Mouse (Mus musculus) hindbrain, embryonic 13.5 days (tissue): ENCODE results near the gene Sar1b. TPM values are rescaled to one million over a fixed set of nuclear protein-coding genes. Genes with fewer than 3 reads are reported as not detected.
"Not testable (repeated sequence)": the region's sequence is repeated elsewhere in the genome, so short reads cannot be mapped to it uniquely, and the experiment has no call there.

Experiments
- ATAC-seq: fragments of 200-750 bp; cut with Nextera tagmentation; 2 replicates; pipeline ENCODE4 v1.8.0; 2017; ENCODE audit warnings: moderate TSS enrichment; ENCODE audit not compliant: low FRiP score
- H3K27ac ChIP-seq: fragments of 300-500 bp; sonication (generic); 2 replicates; pipeline ENCODE4 v1.5.1; 2015; ENCODE audit warnings: inconsistent platforms, mild to moderate bottlenecking, moderate library complexity
- H3K27me3 ChIP-seq: fragments of 300-500 bp; sonication (generic); 2 replicates; pipeline ENCODE4 v1.6.1; 2015; ENCODE audit warnings: mild to moderate bottlenecking, inconsistent platforms
- H3K36me3 ChIP-seq: fragments of 300-500 bp; sonication (generic); 2 replicates; pipeline ENCODE4 v1.6.1; 2015; ENCODE audit warnings: mild to moderate bottlenecking, inconsistent platforms
- H3K4me1 ChIP-seq: fragments of 300-500 bp; sonication (generic); replicated peaks from 2 replicates; pipeline ENCODE4 v1.6.1; 2015; ENCODE audit warnings: inconsistent platforms
- H3K4me2 ChIP-seq: fragments of 300-500 bp; sonication (generic); 2 replicates; pipeline ENCODE4 v1.6.1; 2015; ENCODE audit warnings: inconsistent platforms, mild to moderate bottlenecking, moderate library complexity
- H3K4me3 ChIP-seq: fragments of 300-500 bp; sonication (generic); 2 replicates; pipeline ENCODE4 v1.5.1; 2015; ENCODE audit warnings: mild to moderate bottlenecking, inconsistent platforms
- H3K9ac ChIP-seq: fragments of 300-500 bp; sonication (generic); 2 replicates; pipeline ENCODE4 v1.6.1; 2015; ENCODE audit warnings: mild to moderate bottlenecking, inconsistent platforms
- H3K9me3 ChIP-seq: fragments of 300-500 bp; sonication (generic); 2 replicates; pipeline ENCODE4 v1.6.1; 2016; ENCODE audit warnings: inconsistent platforms
- whole genome bisulfite sequencing: fragments of 180-500 bp; shearing (Covaris S2); methylation state at CpG from one replicate; pipeline ENCODE4 v1.1.7; 2015; 5-methylcytosine and 5-hydroxymethylcytosine counted together
- polyA plus RNA-seq: library from polyadenylated mRNA; unstranded; fragments of >200 nt; fragmentation: Nextera tagmentation; extraction: Ambion mirVana; gene quantifications from 2 replicates; pipeline ENCODE4 v1.2.1, GENCODE M21; 2015

Sar1b gene
- polyA plus RNA-seq, 1 experiment from 2014 or later: 189 TPM

GRCm38 (mm10) chr11:51785926-51786325 is 22.4 kb downstream of the Sar1b start:
- no peaks in the 10 kb centered on the region for H3K4me1 ChIP-seq
- no peak for ATAC-seq
- peaks cover 87% of the 10 kb centered on the region for H3K36me3 ChIP-seq
- no peak overlapping the region for H3K4me2 ChIP-seq
- H3K4me3 ChIP-seq: no peak overlapping the region
- H3K27me3 ChIP-seq: no peaks in the 10 kb centered on the region
- no peak overlapping the region for H3K9ac ChIP-seq
- H3K9me3 ChIP-seq: no peaks in the 10 kb centered on the region
- no peak overlapping the region for H3K27ac ChIP-seq
- 93% methylated on average over 6 of the region's 6 CpGs for WGBS

GRCm38 (mm10) chr11:51789735-51790134 is 26.2 kb downstream of the Sar1b start:
- H3K27me3 ChIP-seq, H3K4me2 ChIP-seq, H3K9ac ChIP-seq, H3K9me3 ChIP-seq, H3K4me3 ChIP-seq, ATAC-seq, H3K4me1 ChIP-seq, H3K27ac ChIP-seq: not testable (repeated sequence)
- H3K36me3 ChIP-seq: peaks cover 75% of the 10 kb centered on the region
- WGBS: 86% methylated on average over 4 of the region's 4 CpGs

GRCm38 (mm10) chr11:51790662-51791061 is 27.2 kb downstream of the Sar1b start:
- 96% methylated on average over 7 of the region's 7 CpGs for WGBS
- H3K9ac ChIP-seq: no peak overlapping the region
- no peaks in the 10 kb centered on the region for H3K4me1 ChIP-seq
- ATAC-seq: no peak
- H3K27ac ChIP-seq: no peak overlapping the region
- no peaks in the 10 kb centered on the region for H3K9me3 ChIP-seq
- no peak overlapping the region for H3K4me2 ChIP-seq
- H3K36me3 ChIP-seq: peaks cover 70% of the 10 kb centered on the region
- H3K4me3 ChIP-seq: no peak overlapping the region
- no peaks in the 10 kb centered on the region for H3K27me3 ChIP-seq

DNA sequence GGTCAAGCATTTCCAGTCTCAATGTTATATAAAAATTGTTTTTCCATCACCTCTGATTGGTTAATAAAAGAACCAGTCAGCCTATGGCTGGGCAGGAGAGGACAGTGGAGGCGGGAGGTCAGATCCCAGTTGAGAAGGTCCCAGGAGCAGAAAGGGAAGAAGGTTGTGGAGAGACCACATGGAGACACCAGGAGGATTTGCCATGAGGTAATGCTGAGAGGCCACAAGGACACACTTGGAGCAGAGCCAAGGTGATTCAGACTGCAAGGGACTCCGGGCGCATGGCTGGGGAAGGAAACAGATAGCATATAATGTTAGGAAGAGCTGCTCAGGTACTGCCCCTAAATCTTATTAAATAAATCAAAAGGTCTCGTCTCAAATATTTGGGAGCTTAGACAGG is 32.8 kb downstream of the Sar1b start:
- Histone ChIP-seq H3K4me1 (no peaks in the 10 kb centered on the region), H3K4me3 (no peak overlapping the region), H3K36me3 (peaks cover 17% of the 10 kb centered on the region), H3K9ac (no peak overlapping the region), H3K9me3 (no peaks in the 10 kb centered on the region), H3K27ac (no peak overlapping the region), H3K27me3 (no peaks in the 10 kb centered on the region), H3K4me2 (no peak overlapping the region)
- no peak for ATAC-seq
- 87% methylated on average over 4 of the region's 4 CpGs for WGBS

GRCm38 (mm10) chr11:51800634-51801325 is 37.3 kb downstream of the Sar1b start:
- peaks cover 4% of the 10 kb centered on the region; the same call in 1 of the 2 replicates for H3K4me1 ChIP-seq
- no peak overlapping the region for H3K4me2 ChIP-seq
- H3K9ac ChIP-seq: no peak overlapping the region
- 57% methylated on average over 8 of the region's 8 CpGs for WGBS
- no peaks in the 10 kb centered on the region for H3K9me3 ChIP-seq
- ATAC-seq: no peak
- H3K27ac ChIP-seq: no peak overlapping the region
- no peaks in the 10 kb centered on the region for H3K36me3 ChIP-seq
- no peak overlapping the region for H3K4me3 ChIP-seq
- no peaks in the 10 kb centered on the region for H3K27me3 ChIP-seq

- H3K4me3 ChIP-seq: peak overlapping the region; percentile 45
- peaks cover 5% of the 10 kb centered on the region; the same call in 1 of the 2 replicates for H3K4me1 ChIP-seq
- H3K4me2 ChIP-seq: peak overlapping the region; percentile 73
- WGBS: 25% methylated on average over 17 of the region's 17 CpGs
- H3K27me3 ChIP-seq: no peaks in the 10 kb centered on the region
- peak overlapping the region; percentile 71 for H3K9ac ChIP-seq
- peak; percentile 94 for ATAC-seq
- peak overlapping the region; percentile 69; the same call in 1 of the 2 replicates for H3K27ac ChIP-seq
- no peaks in the 10 kb centered on the region for H3K36me3 ChIP-seq
- H3K9me3 ChIP-seq: no peaks in the 10 kb centered on the region
Measured at GRCm38 (mm10) chr11:51805221-51805981, 41.9 kb downstream of the Sar1b start.

- 63% methylated on average over 13 of the region's 13 CpGs for WGBS
- no peaks in the 10 kb centered on the region for H3K27me3 ChIP-seq
- H3K4me2 ChIP-seq: no peak overlapping the region
- no peak for ATAC-seq
- H3K9ac ChIP-seq: no peak overlapping the region
- H3K4me3 ChIP-seq: no peak overlapping the region
- H3K27ac ChIP-seq: no peak overlapping the region
- H3K36me3 ChIP-seq: no peaks in the 10 kb centered on the region
- H3K9me3 ChIP-seq: no peaks in the 10 kb centered on the region
- peaks cover 5% of the 10 kb centered on the region; the same call in 1 of the 2 replicates for H3K4me1 ChIP-seq
Measured at GRCm38 (mm10) chr11:51807108-51807879, 43.8 kb downstream of the Sar1b start.

DNA sequence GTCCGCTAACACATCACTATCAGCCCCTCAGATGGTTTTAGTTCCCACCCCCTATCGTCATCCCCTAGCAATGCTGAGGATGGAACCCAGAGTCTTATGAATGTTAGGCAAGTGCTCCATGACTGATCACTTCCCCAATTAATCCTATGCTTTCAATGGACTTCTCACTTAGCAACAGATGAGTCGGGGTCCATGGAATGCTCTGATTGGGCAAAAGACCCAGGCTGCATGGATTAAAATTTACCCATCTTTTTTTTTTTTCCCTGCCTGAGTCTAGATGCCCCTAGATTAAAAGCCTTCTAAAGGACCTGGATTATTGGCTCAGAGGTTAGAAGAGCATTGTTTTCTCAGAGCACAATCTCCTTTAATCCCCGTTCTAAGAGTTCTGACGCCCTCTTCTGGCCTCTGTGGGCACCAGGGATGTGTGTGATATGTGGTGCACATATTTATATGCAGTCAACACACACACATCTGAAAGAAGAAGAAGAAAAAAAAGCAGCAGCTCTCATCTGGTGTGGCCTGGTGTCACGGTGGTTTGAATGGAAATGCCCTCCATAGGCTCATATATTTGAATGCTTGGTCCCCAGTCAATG is 46.2 kb downstream of the Sar1b start:
- WGBS: 65% methylated on average over 6 of the region's 6 CpGs
- H3K4me3 ChIP-seq: no peak overlapping the region

DNA sequence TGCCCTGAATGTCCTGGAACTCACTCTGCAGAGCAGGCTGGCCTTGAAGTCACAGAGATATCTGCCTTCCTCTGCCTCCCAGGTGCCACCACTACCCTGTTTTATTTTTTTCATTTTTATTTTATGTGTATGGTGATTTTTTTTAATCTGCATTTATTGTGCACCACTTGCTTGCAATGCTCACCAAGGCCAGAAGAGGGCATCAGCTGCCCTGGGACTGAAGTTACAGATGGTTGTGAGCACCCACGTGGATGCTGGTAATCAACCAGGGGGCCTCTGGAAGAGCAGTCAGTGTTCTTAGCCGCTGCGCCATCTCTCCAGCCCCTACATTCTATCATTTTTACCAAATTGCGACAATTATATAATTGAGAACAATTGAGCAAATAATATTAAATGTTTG is 47.7 kb downstream of the Sar1b start:
- no peaks in the 10 kb centered on the region for H3K9me3 ChIP-seq
- no peaks in the 10 kb centered on the region for H3K27me3 ChIP-seq
- H3K36me3 ChIP-seq: no peaks in the 10 kb centered on the region
- no peak overlapping the region for H3K4me3 ChIP-seq
- no peaks in the 10 kb centered on the region for H3K4me1 ChIP-seq
- no peak overlapping the region for H3K9ac ChIP-seq
- ATAC-seq: no peak
- WGBS: 82% methylated on average over 4 of the region's 4 CpGs
- no peak overlapping the region for H3K4me2 ChIP-seq
- no peak overlapping the region for H3K27ac ChIP-seq

More for the DNA sequence above, 46.2 kb downstream of the Sar1b start:
- no peak overlapping the region for H3K4me2 ChIP-seq
- H3K27ac ChIP-seq: no peak overlapping the region
- H3K36me3 ChIP-seq: no peaks in the 10 kb centered on the region
- H3K9ac ChIP-seq: no peak overlapping the region
- H3K27me3 ChIP-seq: no peaks in the 10 kb centered on the region
- ATAC-seq: no peak
- peaks cover 5% of the 10 kb centered on the region; the same call in 1 of the 2 replicates for H3K4me1 ChIP-seq
- no peaks in the 10 kb centered on the region for H3K9me3 ChIP-seq

DNA sequence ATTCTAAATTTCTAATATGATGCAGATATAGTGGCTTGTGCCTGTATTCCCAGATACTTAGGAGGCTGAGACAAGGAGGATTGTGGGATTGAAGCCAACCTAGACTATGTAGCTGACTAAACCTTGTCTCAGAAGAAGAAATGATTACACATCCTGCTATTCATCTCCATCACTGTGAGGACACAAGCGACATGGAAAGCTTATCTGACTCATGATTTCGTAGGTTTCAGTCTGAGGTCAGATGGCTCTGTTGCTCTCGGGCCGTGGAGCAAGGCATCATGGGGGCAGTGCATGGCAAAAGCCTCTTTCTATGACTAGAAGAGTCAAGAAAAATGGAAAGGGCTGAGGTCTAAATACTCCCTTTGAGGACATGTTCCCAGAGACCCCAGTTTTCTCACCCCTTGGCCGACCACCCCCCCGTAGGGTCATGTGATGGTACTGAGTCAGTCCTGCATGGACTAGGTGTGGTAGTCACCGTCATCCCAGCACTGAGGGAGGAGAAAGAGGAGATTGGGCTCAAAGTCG is 48.6 kb downstream of the Sar1b start:
- Histone ChIP-seq H3K4me1 (no peaks in the 10 kb centered on the region), H3K9ac (no peak overlapping the region), H3K27ac (no peak overlapping the region), H3K27me3 (no peaks in the 10 kb centered on the region), H3K9me3 (no peaks in the 10 kb centered on the region), H3K4me3 (no peak overlapping the region), H3K4me2 (no peak overlapping the region), H3K36me3 (no peaks in the 10 kb centered on the region)
- ATAC-seq: no peak
- 91% methylated on average over 8 of the region's 8 CpGs for WGBS

GRCm38 (mm10) chr11:51817756-51818155 is 54.3 kb downstream of the Sar1b start:
- Histone ChIP-seq H3K4me2 (no peak overlapping the region), H3K4me1 (peaks cover 5% of the 10 kb centered on the region), H3K27me3 (no peaks in the 10 kb centered on the region), H3K36me3 (no peaks in the 10 kb centered on the region), H3K27ac (no peak overlapping the region), H3K9me3 (no peaks in the 10 kb centered on the region), H3K4me3 (no peak overlapping the region), H3K9ac (no peak overlapping the region)
- WGBS: 43% methylated on average over 6 of the region's 6 CpGs
- ATAC-seq: no peak

DNA sequence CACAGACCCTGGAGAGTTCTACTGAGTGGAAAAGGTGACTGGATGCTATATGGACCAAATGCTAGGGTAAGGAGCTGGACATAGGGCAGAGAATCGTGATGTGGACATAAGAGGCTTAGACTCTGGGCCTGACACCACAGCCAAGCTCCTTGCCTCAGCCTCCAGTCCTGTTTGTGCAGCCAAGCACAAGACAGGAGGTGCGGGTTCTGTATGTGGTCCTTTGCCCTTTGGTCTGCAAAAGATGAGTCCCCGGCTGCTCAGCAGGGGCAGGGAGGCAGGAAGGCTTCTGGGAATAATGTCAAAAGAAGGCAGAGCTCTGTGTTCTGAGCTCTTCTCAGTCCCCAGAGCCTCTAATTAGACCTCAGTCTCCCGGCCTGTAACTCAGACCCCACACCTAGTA is 55.4 kb downstream of the Sar1b start:
- Histone ChIP-seq H3K9ac (no peak overlapping the region), H3K27ac (no peak overlapping the region), H3K27me3 (no peaks in the 10 kb centered on the region), H3K4me2 (no peak overlapping the region), H3K4me3 (no peak overlapping the region), H3K36me3 (no peaks in the 10 kb centered on the region), H3K4me1 (peaks cover 14% of the 10 kb centered on the region), H3K9me3 (no peaks in the 10 kb centered on the region)
- no peak for ATAC-seq
- 84% methylated on average over 4 of the region's 4 CpGs for WGBS
